Mouse (Mus musculus) kidney, embryonic 16.5 days (tissue): ENCODE measurements around the gene Xrcc1. TPM values are rescaled to one million over a fixed set of nuclear protein-coding genes. Genes with fewer than 3 reads are reported as not detected.
A peak's percentile ranks its signal among the peaks of the same experiment; 100 is the strongest.

Experiments
- ATAC-seq: fragments of 200-750 bp; cut with Nextera tagmentation; 2 replicates; pipeline ENCODE4 v1.8.0; 2017; ENCODE audit warnings: moderate TSS enrichment; ENCODE audit not compliant: low FRiP score, low TSS enrichment
- H3K27ac ChIP-seq: fragments of 300-500 bp; sonication (generic); 2 replicates; pipeline ENCODE4 v1.5.1; 2014; ENCODE audit warnings: low read length
- H3K27me3 ChIP-seq: fragments of 300-500 bp; sonication (generic); 2 replicates; pipeline ENCODE4 v1.6.1; 2014; ENCODE audit warnings: low read length, control low read depth, mixed read lengths; ENCODE audit not compliant: insufficient read depth
- H3K36me3 ChIP-seq: fragments of 300-500 bp; sonication (generic); 2 replicates; pipeline ENCODE4 v1.6.1; 2014; ENCODE audit warnings: low read length, control low read depth, mixed read lengths; ENCODE audit not compliant: insufficient read depth
- H3K4me1 ChIP-seq: fragments of 300-500 bp; sonication (generic); 2 replicates; pipeline ENCODE4 v1.6.1; 2014; ENCODE audit warnings: low read length, control low read depth, mixed read lengths; ENCODE audit not compliant: insufficient read depth
- H3K4me2 ChIP-seq: fragments of 300-500 bp; sonication (generic); replicated peaks from 2 replicates; pipeline ENCODE4 v1.6.1; 2014; ENCODE audit warnings: low read depth, low read length
- H3K4me3 ChIP-seq: fragments of 300-500 bp; sonication (generic); 2 replicates; pipeline ENCODE4 v1.5.1; 2014; ENCODE audit warnings: mild to moderate bottlenecking, low read length
- H3K9ac ChIP-seq: fragments of 300-500 bp; sonication (generic); replicated peaks from 2 replicates; pipeline ENCODE4 v1.6.1; 2014; ENCODE audit warnings: low read length
- H3K9me3 ChIP-seq: fragments of 300-500 bp; sonication (generic); 2 replicates; pipeline ENCODE4 v1.6.1; 2016; ENCODE audit warnings: low read length, control low read depth
- WGBS: fragments of 180-500 bp; shearing (Covaris S2); extraction: QIAGEN DNeasy Blood & Tissue Kit; methylation state at CpG from one replicate; pipeline ENCODE4 v1.1.7; 2014; 5-methylcytosine and 5-hydroxymethylcytosine counted together
- polyA plus RNA-seq: library from polyadenylated mRNA; unstranded; fragments of >200 nt; fragmentation: Nextera tagmentation; extraction: Ambion mirVana; gene quantifications from 2 replicates; pipeline ENCODE4 v1.2.1, GENCODE M21; 2015

The Xrcc1 gene
- polyA plus RNA-seq, 1 experiment from 2014 or later = 159 TPM

DNA sequence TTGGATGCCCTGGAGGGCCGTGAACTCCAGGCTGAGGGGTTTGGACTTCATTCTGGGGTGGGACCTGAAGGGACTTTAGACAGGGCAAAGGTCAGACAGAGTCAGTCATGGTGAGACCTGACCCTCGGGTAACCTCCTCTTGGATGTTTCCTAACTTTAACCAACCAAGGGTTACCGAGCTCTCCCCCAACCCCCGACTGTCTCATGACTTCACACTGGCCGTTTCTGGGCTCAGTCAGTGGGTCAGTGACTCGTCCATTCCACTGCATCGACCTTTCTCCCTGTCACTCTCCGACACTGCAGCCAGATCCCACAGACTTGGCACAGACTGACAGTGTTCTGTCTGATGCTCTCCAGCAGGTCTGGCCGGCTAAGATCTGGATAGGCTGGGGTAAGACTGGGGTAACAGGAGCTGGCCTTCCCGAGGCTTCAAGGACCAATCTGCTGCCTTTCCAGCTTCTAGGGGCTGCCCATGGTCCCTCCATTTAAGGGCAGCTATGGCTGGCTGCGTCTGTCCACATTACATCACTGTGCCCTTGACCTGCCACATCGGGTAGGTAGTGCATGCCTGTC lies 28.2 kb downstream of the Xrcc1 start:
- Histone ChIP-seq H3K9me3 (no peaks in the 10 kb centered on the region), H3K4me3 (no peak overlapping the region), H3K27me3 (no peaks in the 10 kb centered on the region), H3K36me3 (peaks cover 24% of the 10 kb centered on the region), H3K27ac (no peak overlapping the region), H3K4me2 (no peak overlapping the region), H3K9ac (no peak overlapping the region), H3K4me1 (no peaks in the 10 kb centered on the region)
- ATAC-seq = peak; percentile 63; the same call in 1 of the 2 replicates
- WGBS = 49% methylated on average over 12 of the region's 12 CpGs

DNA sequence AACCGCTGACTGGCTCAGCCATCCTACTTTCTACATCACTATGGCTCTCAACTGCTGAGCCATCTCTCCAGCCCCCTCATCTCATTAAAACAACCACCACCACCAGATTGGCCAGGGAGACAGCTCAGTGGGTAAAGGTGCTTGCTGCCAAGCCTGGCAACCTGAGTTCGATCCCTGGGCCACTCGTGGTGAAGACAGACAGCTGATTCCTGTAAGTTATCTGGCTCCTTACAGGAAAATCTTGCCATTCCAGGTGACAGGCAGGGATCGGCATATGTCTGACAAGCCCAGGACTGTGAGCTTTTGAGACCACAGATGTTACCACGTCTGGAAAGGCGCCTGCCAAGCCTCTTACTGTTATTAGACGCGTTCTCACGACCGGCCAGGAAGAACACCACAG lies 31.7 kb downstream of the Xrcc1 start:
- Histone ChIP-seq H3K27me3 (no peaks in the 10 kb centered on the region), H3K4me3 (no peak overlapping the region), H3K4me2 (no peak overlapping the region), H3K9ac (no peak overlapping the region), H3K9me3 (no peaks in the 10 kb centered on the region), H3K27ac (no peak overlapping the region), H3K36me3 (peaks cover under 1% of the 10 kb centered on the region; the same call in 1 of the 2 replicates), H3K4me1 (no peaks in the 10 kb centered on the region)
- no peak for ATAC-seq
- 93% methylated on average over 10 of the region's 10 CpGs for WGBS

GRCm38 (mm10) chr7:24584876-24585275 lies 38.8 kb downstream of the Xrcc1 start:
- Histone ChIP-seq H3K4me2 (no peak overlapping the region), H3K9me3 (0 out of 2 replicates have a peak, but pooled peaks cover 3% of the 10 kb centered on the region), H3K4me3 (no peak overlapping the region), H3K9ac (no peak overlapping the region), H3K36me3 (no peaks in the 10 kb centered on the region), H3K27ac (no peak overlapping the region), H3K4me1 (peaks cover 3% of the 10 kb centered on the region; the same call in 1 of the 2 replicates), H3K27me3 (peaks cover 18% of the 10 kb centered on the region)
- 90% methylated on average over 6 of the region's 6 CpGs for WGBS
- no peak for ATAC-seq

DNA sequence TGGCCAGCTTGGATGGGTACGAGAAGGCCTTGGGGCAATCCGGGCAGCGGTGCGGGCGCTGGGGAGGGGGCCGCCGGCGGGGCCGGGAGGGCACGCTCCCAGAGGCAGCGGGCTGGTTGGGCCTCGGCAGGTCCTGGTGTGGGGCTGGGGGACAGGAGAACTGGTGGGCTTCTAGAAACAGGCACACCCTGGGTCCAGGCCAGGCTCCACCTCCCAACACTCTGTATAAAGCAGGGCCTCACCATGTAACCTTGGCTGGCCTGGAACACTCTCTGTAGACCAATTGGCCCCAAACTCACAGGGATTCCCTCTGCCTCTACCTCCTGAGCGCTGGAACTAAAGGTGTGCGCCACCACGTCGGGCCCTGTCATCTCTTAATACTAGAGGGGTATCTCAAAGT lies 39.9 kb downstream of the Xrcc1 start:
- Histone ChIP-seq H3K9ac (no peak overlapping the region), H3K27ac (no peak overlapping the region), H3K27me3 (peaks cover 18% of the 10 kb centered on the region), H3K9me3 (0 out of 2 replicates have a peak, but pooled peaks cover 3% of the 10 kb centered on the region), H3K4me1 (peaks cover 3% of the 10 kb centered on the region; the same call in 1 of the 2 replicates), H3K4me3 (no peak overlapping the region), H3K4me2 (no peak overlapping the region), H3K36me3 (no peaks in the 10 kb centered on the region)
- WGBS = 41% methylated on average over 14 of the region's 16 CpGs
- ATAC-seq = peak; percentile 25; the same call in 1 of the 2 replicates

- Histone ChIP-seq H3K36me3 (no peaks in the 10 kb centered on the region), H3K9me3 (0 out of 2 replicates have a peak, but pooled peaks cover 3% of the 10 kb centered on the region), H3K27me3 (peaks cover 18% of the 10 kb centered on the region), H3K27ac (no peak overlapping the region), H3K4me3 (peak overlapping the region; percentile 51), H3K4me1 (peaks cover 6% of the 10 kb centered on the region), H3K4me2 (peak overlapping the region; percentile 63), H3K9ac (peak overlapping the region; percentile 74)
- 7% methylated on average over 8 of the region's 8 CpGs for WGBS
- peak; percentile 50 for ATAC-seq
These were observed 40.7 kb downstream of the Xrcc1 start for GRCm38 (mm10) chr7:24586828-24587227.

- WGBS = 7% methylated on average over 30 of the region's 30 CpGs
- Histone ChIP-seq H3K4me2 (peak within 1 kb of the TSS; percentile 63), H3K27me3 (peaks cover 18% of the 10 kb centered on the region), H3K9ac (peak within 1 kb of the TSS; percentile 74), H3K9me3 (0 out of 2 replicates have a peak, but pooled peaks cover 3% of the 10 kb centered on the region), H3K36me3 (no peaks in the 10 kb centered on the region), H3K27ac (no peak within 1 kb of the TSS; the same call in 1 of the 2 replicates), H3K4me1 (peaks cover 12% of the 10 kb centered on the region), H3K4me3 (peak within 1 kb of the TSS; percentile 51)
- ATAC-seq = peak; percentile 40
These were observed 41.4 kb downstream of the Xrcc1 start, which contains the start of the genes Ethe1 and Zfp575 for GRCm38 (mm10) chr7:24587330-24588105. Gene Ethe1, plus strand, starts transcription at chr7:24587543. Gene Zfp575, minus strand, starts transcription at chr7:24587641.

DNA sequence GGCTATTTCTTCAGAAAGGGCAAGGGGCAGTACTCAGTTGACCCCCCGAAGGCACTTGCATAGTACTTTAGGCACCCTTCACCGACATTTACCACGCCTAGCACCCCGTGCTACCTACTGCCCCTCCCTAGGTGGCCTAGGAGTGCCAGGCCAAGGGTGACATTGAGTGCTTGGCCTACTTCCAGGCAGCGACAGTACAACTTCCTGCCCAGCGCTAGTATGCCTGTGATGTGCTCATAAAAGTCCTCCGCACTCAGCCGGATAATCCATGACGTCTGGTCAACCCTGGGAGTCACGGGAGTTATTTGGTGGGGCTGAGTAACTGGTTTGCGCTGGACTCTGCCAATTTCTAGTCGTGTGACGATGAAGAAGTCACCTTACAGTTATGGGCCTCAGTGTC lies 42.2 kb downstream of the Xrcc1 start:
- Histone ChIP-seq H3K27me3 (peaks cover 18% of the 10 kb centered on the region), H3K4me3 (no peak overlapping the region), H3K4me2 (no peak overlapping the region), H3K9ac (no peak overlapping the region), H3K9me3 (0 out of 2 replicates have a peak, but pooled peaks cover 3% of the 10 kb centered on the region), H3K4me1 (peaks cover 20% of the 10 kb centered on the region), H3K36me3 (no peaks in the 10 kb centered on the region), H3K27ac (no peak overlapping the region)
- ATAC-seq = no peak
- 61% methylated on average over 13 of the region's 13 CpGs for WGBS

- H3K4me3 ChIP-seq = no peak overlapping the region
- ATAC-seq = no peak
- H3K4me1 ChIP-seq = peaks cover 38% of the 10 kb centered on the region
- H3K4me2 ChIP-seq = no peak overlapping the region
- peaks cover 3% of the 10 kb centered on the region; the same call in 1 of the 2 replicates for H3K27me3 ChIP-seq
- no peak overlapping the region for H3K9ac ChIP-seq
- H3K27ac ChIP-seq = peak overlapping the region; percentile 64; the same call in 1 of the 2 replicates
- 61% methylated on average over 5 of the region's 5 CpGs for WGBS
- H3K9me3 ChIP-seq = 0 out of 2 replicates have a peak, but pooled peaks cover under 1% of the 10 kb centered on the region
- no peaks in the 10 kb centered on the region for H3K36me3 ChIP-seq
These were observed 45.6 kb downstream of the Xrcc1 start for GRCm38 (mm10) chr7:24591735-24592134.

GRCm38 (mm10) chr7:24592163-24592562 lies 46.1 kb downstream of the Xrcc1 start:
- Histone ChIP-seq H3K27me3 (no peaks in the 10 kb centered on the region), H3K4me2 (no peak overlapping the region), H3K4me1 (peaks cover 38% of the 10 kb centered on the region), H3K36me3 (no peaks in the 10 kb centered on the region), H3K9me3 (no peaks in the 10 kb centered on the region), H3K27ac (peak overlapping the region; percentile 64), H3K4me3 (no peak overlapping the region), H3K9ac (no peak overlapping the region)
- 39% methylated on average over 4 of the region's 4 CpGs for WGBS
- ATAC-seq = peak; percentile 67
